Mouse (Mus musculus) liver, adult 10 weeks (tissue): ENCODE results near the gene Gm6993. TPM values are rescaled to one million over a fixed set of nuclear protein-coding genes. Genes with fewer than 3 reads are reported as not detected.

Source experiments
- polyA plus RNA-seq: library from polyadenylated mRNA; stranded (reverse); fragments of 350-450 nt; fragmentation: Illumina TruSeq; extraction: RNeasy Lipid Tissue Mini Kit (QIAGEN cat#74804); gene quantifications from one replicate; pipeline ENCODE4 v1.2.3, GENCODE M21; 2014; ENCODE audit warnings: low read depth, low replicate concordance

The Gm6993 gene
- polyA plus RNA-seq: not detected

GRCm38 (mm10) chr12:31240470-31240869 is at the start of gene Gm6993:
Gm6993 (plus strand) TSS chr12:31240770.

GRCm38 (mm10) chr12:31265005-31265721 is 24.6 kb downstream of the Gm6993 start, which contains the start of gene Lamb1:
Lamb1 (plus strand) TSS chr12:31265234.

Other genes starting within 250 kb of the Gm6993 start
- 2.7 TPM for gene Fam110c, start 166.9 kb upstream of the Gm6993 start, polyA plus RNA-seq
- gene Lamb1, start 24.5 kb downstream of the Gm6993 start, polyA plus RNA-seq: 2.0 TPM
- 329 TPM for gene Dld, start 110.7 kb downstream of the Gm6993 start, polyA plus RNA-seq
- 0.24 TPM for gene Slc26a3, start 150.1 kb downstream of the Gm6993 start, polyA plus RNA-seq